Mouse (Mus musculus) T-helper 17 cell (primary cell): ENCODE measurements at regions not wholly inside any gene's neighbourhood (a gene's known extent, or its start where the extent isn't known, plus 50 kb on each side); places are given as distances from the start of the nearest gene placed in this dataset.

Experiments used
- in situ Hi-C, 2 experiments: fragments of 300-600 bp; cut with MboI, MseI; formaldehyde crosslinking; loops; 1 replicate in 1 of 2; 2 replicates in 1 of 2; pipeline ENCODE4 v1.15.1; 2025; ENCODE audit warnings: high pct_unique_total_duplicates in 2 of 2

DNA sequence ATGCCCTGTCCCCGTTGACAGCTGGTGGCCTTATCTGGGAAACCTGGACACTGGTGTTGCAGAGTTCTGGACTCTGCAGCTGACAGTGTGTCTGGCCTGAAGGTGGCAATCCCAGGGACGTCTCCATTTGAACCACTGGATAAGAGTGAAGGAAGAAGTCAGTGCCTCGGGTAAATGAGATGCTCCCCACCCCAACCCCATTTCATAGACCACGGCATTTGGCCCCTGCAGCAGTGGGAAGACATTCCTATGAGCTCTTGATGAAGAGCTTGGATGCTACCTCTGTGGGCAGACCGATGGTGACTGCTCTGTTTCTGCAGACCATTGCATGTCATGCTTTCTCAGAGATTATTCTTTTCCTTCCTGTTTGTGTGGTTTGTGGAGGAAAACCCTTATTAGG, 191.9 kb downstream of the Gm5114 start:
- in situ Hi-C loops: loop anchor here in 1 of 2 experiments (10.0 kb wide), 1 partner anchor 336 kb away; no protein-coding TSS in a partner anchor

- in situ Hi-C loops: loop anchor here (5.0 to 10.0 kb wide), 2 partner anchors 218 to 220 kb away; no protein-coding TSS in a partner anchor
Observed at GRCm38 (mm10) chr7:39204946-39205345, 208.0 kb downstream of the Gm5114 start.
